Mouse (Mus musculus) layer of hippocampus, adult 9-11 months (tissue): Measurements from ENCODE around the gene Aifm2.

Experiments used
- DNase-seq: peaks from one replicate; pipeline ENCODE4 v3.0.0; 2022

Aifm2 gene

DNA sequence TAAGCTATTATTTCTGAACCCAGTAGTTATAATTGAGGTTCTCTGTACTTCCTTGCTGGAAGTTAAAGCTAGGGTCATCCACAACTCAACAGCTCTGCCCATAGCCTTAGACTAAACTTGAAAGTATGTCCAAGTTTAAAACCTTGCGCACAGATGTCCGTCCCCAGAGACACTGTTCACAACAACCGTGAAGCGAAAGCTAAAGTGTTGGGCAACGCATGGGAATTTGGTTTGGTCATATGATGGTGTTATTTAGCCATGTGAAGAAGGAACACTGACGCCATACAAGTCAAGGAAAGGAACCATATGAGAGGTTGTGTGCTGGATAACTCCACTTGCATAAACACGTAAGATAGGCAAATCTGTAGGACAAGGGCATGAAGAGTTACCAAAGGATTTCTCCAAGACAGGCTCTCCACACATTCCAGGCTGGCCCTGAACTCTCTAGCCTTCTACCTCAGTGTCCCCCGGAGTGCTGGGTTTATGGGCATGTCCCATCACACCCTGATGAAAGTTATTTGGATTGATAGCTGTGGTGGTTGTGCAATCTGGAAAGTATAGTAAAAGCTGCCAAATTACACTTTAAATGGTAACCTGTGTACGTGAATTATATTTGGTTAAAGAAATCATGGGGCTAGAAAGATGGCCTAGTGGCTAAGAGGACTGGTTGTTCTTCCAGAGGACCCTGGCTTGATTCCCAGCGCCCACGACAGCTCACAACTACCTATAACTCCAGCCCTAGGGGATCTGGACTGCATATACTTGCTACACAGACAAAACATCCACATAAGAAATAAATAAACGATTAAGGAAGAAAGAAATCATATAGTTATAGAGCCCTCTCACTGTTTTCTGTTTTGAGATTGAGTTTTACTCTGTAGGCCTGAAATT lies 2.6 kb downstream of the Aifm2 start:
- no peak for DNase-seq

DNA sequence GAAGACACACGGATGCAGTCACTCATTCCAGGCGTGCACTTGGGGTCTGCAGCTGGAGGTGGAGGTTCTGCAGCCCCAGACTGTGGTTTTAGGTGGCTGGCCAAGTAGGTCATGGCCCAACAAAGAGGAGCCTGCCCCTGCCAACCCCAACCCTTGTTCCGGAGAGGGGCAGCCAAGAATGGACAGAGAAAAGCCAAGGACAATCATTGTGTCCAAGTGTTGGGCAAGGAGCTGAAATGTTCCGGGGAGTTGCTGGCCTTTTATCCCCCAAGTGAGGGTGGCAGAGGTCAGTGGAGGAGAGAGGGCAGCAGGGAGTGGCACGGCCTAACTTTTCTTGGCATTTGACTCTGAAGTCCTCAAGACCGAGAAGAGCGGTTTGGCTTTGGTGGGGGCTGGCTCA lies 5.3 kb downstream of the Aifm2 start:
- no peak for DNase-seq

DNA sequence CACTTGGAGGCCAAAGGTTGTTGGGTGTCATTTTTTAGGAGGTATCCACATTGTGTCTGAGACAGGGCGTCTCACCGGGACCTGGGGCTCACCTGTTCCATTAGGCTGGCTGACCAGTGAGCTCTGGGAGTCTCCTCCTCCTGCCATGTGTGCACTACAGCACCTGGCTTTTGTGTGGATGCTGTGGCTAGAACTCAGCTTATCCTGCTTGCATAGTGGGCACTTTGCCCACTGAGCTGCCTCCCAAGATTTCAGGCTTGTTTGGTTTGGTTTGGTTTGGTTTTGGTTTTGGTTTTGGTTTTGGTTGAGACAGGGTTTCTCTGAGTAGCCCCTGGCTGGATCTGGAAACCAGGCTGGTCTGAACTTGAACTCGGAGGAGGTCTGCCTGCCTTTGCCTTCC lies 7.2 kb downstream of the Aifm2 start:
- DNase-seq: no peak

DNA sequence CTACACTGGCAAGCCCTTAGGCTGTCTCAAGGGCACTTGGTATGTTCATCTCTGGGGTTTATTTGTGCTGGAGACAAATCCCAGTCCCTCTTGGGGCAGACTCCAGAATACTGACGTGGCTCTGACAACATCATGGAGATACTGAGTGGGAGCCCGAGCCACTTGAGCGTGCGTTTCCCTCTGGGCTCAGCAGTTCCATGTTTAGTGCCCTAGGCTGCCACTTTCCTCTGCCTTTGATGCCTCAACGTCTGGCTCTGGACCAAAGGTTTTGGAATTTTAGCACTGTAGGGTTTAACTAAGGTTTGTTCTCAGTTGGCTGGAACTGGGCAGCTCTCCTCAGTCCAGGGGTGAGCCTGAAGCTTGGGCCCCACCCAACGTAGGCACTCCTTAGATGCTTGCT lies 8.2 kb downstream of the Aifm2 start:
- no peak for DNase-seq

DNA sequence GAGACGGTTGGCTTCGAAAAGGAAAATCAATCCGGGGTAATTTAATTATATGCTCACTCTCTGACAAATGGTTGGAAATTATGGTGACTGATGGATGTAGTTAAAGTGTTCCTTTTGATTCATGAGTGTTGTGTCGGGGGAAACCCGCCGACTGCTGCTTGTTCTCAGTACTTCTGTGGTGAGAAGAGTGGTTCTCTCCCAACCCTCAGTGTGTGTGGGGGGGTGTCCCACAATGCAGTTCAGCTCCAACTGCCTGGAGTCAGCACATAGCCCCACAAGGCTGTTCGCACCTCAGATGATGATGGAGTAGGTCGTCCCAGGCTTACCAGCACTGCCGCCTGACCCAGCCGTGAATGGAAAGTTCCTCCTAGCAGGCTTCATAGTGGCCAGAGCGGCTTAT lies 14.1 kb downstream of the Aifm2 start:
- peak; percentile 67 for DNase-seq

DNA sequence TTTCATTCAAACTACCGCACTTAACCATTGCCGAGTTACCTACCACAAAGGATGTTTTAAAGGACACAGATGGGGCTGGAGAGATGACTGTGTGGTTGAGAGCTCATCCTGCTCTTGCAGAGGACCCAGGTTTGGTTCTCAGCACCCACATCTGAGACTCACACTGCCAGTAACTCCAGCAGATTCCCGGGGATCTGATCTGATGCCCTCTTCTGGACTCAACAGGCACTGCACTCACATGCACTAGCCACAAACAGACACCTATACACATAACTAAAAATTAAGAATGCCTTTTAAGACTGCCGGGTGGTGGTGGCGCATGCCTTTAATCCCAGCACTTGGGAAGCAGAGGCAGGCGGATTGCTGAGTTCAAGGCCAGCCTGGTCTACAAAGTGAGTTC lies 15.1 kb downstream of the Aifm2 start:
- no peak for DNase-seq

DNA sequence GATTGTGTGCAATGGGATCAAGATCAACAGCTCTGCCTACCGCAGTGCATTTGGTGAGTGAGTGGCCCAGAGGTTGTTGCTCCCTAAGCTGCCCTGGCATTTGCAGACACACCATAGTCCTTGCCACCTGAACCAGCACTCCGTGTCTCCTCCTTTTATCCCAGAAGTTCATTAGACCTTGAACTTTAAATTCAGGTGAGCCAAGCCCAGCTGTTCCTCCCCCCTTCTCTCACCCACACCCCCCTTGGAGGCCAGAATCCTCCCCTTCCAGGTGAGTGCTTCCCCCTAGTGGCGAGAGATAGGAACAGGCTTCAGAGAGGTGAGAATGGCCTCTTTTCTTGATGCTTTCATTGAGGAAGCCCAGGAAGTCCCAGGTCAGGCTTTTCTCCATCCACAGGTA lies 19.3 kb downstream of the Aifm2 start:
- DNase-seq: no peak

DNA sequence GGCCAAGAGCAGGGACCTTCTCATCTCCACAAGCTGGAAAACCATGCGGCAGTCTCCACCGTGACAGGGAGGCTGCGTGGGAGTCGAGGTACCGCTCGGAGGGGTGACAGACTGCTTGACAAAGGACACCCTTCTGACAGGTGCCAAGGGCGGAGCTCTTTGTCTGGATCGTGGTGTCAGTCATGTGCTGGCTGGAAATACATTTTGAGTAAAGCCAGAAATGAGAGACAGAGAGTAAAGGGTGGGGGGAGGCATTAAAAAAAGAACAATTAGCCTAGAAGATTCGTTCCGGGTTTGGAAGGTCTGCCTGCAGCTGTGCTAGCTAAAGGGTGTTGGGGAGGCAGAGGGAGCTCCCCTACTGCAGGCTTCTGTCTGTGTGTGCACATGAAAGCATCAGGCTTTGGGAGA lies 21.6 kb downstream of the Aifm2 start:
- peak; percentile 15 for DNase-seq

DNA sequence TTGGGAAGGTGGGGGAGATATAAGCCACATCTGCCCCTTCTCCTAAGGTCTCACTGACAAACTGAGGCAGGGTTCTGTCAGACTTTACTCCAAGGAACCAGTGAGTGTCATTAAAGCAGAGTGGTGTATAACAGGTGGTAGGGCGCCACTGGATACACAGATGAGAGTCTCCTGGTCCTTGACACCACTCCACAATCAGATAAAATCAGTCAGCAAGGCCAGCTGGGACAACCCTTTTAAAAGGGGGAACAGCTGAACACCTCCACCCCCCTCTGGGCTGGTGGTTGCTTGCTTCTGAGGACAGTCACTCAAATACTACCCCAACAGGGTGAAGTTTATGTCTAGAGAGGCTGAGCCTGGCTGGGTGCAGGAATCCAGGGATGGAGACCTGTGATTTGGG lies 22.5 kb downstream of the Aifm2 start:
- DNase-seq: no peak

DNA sequence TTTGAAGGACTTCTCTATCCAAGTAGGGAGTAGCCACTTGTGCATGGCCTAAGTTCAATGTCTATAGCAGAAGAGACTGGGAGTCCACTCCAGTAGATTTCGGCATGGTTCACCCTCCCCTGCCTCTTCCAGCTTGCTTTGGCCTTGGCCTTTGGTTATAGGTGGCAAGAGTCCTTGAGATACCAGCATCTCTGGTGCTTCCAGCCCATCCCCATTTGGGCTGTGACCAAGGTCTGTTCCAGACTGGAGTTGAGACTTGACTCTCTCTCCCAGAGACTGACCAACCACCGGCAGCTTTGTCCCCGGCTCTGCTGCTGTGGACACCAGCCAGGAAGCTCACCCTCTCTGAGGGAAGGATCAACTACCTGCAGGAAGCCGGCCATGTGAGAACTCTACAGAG lies 23.1 kb downstream of the Aifm2 start:
- DNase-seq: no peak

DNA sequence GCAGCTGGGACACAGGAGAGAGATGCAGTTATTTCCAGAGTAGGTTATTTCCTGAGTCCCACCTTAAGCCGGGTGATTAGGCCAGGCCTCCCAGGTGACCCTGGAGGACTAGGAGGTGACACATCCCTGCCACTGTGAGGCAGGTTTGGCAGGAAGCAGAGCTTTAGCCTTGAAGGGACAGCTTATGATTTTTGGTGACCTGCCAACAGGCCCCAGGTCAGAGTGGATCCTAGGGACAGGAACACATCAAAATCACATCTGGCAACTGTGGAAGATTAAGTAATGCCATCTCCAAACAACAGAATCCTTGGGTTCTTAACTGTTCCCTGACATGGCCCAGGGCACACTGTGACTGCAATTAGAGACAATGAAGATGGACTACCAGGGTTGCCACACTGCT lies 26.2 kb downstream of the Aifm2 start:
- no peak for DNase-seq

DNA sequence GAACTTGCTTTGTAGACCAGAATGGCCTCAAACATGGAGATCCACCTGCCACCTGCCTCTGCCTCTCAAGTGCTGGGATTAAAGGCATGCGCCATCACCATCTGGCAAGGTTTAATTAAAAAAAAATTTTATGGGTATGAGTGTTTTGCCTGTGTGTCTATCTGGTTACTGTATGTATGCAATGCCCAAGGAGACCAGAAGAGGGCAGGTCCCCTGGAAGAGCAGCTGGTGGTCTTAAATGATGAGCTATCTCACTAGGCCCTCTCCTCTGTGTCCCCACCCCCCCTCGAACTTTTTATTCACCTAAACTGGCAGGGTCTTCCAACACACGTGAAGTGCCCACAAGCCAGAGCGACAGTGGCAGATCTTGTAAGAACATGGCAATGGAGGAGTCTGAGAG lies 26.8 kb downstream of the Aifm2 start:
- no peak for DNase-seq

DNA sequence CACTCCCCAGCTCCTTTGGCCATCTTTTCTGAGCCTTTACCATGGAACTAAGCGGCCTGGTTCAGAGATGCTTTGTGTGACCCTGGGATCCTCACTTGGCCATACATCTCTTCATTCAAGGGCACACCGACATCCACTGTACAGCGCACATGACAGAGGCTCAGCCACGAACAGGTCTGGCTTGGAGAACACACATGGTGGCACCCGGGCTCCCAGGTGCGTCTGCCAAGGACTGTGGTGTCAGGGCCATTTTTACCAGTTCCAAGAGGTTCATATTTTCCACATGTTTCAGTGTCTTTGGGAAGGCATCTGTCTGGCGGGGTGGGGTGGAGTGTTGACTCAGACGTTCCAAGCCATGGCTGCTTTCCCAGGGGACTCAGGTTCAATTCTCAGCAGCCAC lies 27.3 kb downstream of the Aifm2 start:
- no peak for DNase-seq

DNA sequence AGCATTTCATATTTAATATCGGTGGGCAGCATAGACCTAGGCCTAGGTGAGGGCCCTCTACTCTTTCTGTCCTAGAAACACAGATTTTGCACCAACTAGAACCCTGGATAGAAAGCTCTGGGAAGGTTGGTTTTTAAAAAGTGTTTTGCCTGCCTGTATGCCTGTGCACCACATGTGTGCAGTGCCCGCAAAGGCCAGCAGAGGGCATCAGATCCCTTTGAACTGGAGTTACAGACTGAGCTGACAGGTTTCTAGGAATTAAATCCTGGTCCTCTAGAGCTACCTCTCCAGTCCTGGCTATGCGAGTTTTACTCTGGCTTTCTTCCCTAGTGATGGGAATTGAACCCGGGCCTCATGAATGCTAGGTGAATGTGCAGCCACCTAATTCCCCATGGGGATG lies 30.1 kb downstream of the Aifm2 start:
- no peak for DNase-seq

DNA sequence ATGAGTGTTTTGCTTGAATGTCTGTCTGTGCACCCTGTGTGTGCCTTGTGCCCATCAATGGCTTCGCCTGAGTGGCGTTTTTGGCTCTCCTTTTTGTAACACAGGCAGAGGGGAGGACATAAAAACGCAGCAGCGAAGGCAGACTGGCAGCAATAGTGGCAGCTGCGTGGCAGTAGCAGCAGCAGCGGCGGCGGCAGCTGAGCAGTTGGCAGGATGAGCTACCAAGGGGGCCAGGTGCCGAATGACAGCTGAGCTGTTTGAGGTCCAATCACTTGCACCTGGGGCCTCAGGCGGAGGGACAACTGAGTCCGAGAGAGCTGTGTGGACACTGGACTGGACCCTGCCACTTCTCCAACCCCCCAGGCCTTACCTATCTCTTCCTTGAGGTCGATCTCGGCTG lies 32.2 kb downstream of the Aifm2 start:
- no peak for DNase-seq

DNA sequence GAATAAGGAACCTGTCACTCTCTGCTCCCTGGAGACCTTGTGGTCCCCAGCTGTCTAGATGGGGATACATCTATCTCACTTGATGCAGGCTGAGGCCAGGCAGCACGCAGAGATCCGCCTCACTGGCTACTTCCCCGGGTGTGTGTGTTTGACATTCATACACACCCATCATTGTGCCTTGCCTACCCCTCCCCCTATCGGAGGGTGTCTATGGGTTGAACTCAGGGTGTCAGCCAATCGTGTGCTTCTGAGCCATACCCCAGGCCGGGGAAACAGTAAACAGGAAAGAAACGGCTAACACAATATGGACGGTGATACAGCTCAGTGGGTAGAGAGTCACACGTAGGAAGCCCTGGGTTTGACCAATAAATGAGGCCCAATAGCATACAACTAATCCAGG lies 35.0 kb downstream of the Aifm2 start:
- DNase-seq: no peak

DNA sequence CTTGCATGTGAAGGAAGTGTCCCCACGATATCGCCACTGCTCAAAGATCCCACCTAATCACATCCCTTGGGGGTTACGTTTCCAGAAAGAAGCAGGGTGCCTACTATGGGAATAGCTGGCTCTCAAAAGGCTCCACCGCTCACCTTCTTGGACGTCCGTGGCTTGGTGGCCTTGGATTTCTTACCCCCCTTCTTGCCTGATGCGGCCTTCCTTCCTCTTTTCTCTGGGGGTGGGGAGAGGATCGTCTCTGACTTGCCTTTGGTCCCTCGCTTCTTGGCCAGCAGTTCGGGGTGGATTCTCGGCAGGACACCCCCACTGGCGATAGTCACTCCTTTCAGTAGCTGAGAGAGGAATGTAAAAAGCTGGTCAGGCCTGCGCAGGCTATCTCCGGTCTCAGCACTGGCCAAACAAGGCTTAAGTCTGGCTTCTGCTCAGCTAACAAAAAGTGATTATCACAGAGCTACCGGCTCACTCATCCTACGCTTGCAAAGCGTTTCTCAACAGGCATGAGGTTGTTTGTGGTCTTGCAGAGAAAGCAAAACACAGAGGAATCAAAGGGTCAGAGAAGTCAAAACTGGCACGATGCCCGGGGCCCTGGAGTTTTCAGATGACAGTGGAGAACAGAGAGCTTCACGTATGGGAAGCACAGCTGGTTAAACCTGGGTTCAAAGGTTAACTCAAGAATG lies 36.6 kb downstream of the Aifm2 start:
- DNase-seq: peak; percentile 26

DNA sequence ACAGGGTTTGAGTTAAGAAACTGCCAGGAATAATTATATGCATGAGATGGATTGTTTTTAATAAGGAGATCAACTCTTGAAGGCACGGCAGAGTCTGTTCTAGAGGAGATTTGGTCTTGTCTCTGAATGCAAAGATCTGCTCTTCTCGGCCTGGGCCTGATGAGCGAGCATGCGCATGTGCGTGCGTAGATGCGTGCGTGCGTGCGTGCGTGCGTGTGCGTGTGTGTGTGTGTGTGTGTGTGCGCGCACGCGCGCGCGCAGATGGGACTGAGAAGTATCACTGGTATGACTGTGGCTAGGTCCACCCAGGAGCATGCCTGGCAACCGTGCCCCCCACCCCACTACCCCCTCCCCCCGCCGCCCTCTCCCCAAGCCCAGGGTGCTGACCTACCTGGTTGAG lies 38.0 kb downstream of the Aifm2 start:
- DNase-seq: no peak

DNA sequence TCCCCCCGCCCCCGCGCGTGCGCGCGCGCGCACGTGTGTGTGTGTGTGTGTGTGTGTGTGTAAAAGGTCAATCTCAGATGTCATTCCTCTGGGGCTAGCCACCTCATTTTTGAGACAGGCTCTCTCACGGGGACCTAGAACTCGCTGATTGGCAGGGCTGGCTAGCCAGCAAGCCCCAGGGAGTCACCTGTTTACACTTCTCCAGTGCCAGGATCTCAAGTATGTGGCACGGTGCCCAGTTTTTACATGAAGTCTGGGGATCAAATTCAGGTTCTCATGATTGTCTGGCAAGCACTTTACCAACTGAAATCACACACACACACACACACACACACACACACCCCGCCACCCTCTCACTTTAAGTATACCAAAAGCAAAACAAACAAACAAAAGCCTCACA lies 42.0 kb downstream of the Aifm2 start:
- DNase-seq: no peak

DNA sequence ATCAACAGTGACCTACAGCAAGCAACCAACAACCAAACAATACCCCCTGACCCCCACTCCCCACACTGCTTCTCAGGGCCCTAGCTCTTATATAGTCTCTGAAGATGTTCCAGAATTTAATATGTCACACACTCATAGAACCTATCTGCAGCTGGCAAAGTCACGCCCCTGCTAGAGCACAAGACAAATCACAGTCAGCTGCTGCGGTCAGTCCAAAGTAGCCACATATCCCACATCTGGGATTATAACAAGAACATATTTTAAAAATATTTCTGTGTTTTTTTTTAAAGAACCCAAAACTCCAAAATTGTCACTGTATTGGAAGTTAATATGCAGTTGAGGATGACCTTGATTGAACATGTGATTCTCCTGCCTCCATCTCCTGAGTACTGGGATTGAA lies 43.8 kb downstream of the Aifm2 start:
- no peak for DNase-seq

DNA sequence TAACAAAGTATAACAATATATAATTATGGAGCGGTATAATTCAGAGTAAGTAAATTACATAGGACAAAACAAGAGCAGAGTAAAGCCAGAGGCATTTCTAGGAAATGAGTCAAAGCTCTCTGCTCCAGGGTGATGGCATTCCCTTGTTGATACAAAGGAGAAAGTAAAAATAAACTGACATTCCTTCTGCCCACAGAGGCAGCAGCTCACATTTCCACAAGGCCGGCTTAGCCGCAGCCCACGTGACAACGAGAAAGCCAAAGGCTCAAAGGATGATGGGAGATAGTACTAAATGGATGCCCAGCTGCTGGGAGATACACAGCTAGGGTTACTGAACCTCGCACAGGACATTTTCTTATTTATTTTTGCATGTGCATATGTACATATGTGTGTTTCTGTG lies 44.8 kb downstream of the Aifm2 start:
- DNase-seq: no peak

DNA sequence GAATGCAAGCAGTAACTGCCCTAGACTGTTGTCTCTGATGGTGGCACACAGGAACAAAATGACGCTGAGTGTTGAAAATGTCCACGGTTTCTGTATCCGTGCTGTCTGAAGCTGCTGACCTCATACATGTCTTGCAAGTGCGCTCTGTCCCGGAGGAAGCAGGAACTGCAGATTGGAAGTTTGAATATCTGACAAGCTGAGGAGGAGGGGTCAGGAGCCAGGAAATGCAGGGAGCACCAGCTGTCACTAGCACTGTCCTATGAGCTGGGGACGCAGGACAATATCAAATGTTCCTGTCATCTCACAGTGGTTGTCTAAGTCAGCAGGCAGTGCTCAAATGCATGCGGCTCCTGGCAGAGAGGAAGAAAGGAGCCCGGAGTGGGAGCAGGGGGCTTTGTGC lies 49.6 kb downstream of the Aifm2 start:
- DNase-seq: no peak

DNA sequence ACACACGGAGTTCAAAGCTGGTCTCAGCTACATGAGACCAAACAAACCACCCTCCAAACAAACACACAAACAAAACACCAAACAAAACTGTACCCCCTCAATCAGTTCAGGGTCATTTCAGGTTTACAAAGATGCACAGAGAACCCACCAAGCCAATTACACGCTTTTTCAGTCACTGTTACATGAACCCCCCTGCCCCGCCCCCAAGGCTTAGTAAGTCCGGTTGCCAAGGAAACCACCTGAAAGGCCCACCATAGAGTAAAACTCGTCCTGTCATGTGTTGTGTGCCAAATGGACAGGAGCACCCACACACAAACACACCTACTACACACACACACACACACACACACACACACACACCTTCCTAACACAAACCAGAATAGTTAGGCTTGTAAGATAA lies 50.5 kb downstream of the Aifm2 start:
- no peak for DNase-seq

DNA sequence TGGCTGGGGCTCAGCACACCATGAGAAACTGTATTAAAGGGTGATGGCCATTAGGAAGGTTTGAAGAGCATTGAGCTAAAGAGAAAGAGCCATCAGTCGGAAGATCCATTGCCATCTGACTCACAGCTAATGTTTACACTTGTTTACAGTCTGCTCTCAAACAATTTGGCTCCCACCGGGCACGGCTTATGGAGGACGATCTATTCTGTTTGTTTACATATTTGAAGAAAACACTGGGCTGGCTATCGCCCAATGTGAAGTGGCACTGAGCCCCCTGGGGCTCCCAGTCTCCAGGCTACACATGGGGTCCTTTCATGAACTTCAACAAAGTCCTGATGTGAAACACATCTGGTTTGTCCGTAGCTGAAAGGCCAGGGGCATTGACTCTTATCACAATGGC lies 51.7 kb downstream of the Aifm2 start:
- no peak for DNase-seq
